Mouse (Mus musculus): Measurements from ENCODE around the gene Fbxo34. TPM values are rescaled to one million over a fixed set of nuclear protein-coding genes. Genes with fewer than 3 reads are reported as not detected.
"Not testable (repeated sequence)": the region's sequence is repeated elsewhere in the genome, so short reads cannot be mapped to it uniquely, and the experiment has no call there.

The Fbxo34 gene
- 30.0 and 32.6 TPM in 2 replicates for polyA plus RNA-seq (2015; fragmentation: Nextera tagmentation; extraction: Ambion mirVana)

- H3K27me3 ChIP-seq (ENCODE audit: control insufficient read depth, insufficient read depth, low read depth, low read length); H3K4me3 ChIP-seq (ENCODE audit: low read depth, low read length); H3K36me3 ChIP-seq (ENCODE audit: control insufficient read depth, insufficient read depth, low read length); H3K4me2 ChIP-seq (ENCODE audit: low read length); H3K9ac ChIP-seq (ENCODE audit: low read depth, low read length); H3K4me1 ChIP-seq (ENCODE audit: control insufficient read depth, insufficient read depth, low read length); H3K27ac ChIP-seq (ENCODE audit: low read length); H3K9me3 ChIP-seq (replicated peaks; ENCODE audit: control insufficient read depth, low read length, poor library complexity, severe bottlenecking); ATAC-seq: not testable (repeated sequence)
- WGBS: 89% methylated on average over 1 of the region's 5 CpGs
These were observed at the start of gene Fbxo34 for GRCm38 (mm10) chr14:47450121-47450520. TSS of gene Fbxo34 (plus strand) at chr14:47450421.

DNA sequence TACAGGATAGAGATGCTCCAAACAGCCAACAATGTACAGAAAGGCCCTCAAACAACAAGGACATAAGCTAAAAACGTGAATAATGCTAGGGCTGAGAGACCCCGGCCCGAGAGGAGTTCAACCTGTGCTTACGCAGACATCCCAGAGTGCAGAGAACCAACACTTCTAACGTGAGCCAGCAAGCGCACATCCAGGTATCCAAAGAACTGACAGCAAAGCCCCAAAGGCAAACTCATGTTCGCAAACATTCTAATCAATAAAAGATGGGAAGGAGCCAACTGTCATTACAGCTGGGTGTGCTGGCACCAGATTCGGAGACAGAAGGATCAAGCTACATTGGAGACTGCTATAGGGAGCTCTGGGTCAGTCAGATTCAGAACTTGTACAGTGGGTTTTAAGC, 47.5 kb upstream of the Fbxo34 start:
- no peaks in the 10 kb centered on the region for H3K36me3 ChIP-seq (ENCODE audit: control insufficient read depth, insufficient read depth, low read length)
- H3K27me3 ChIP-seq (ENCODE audit: control insufficient read depth, insufficient read depth, low read depth, low read length): no peaks in the 10 kb centered on the region
- no peaks in the 10 kb centered on the region for H3K9me3 ChIP-seq (replicated peaks; ENCODE audit: control insufficient read depth, low read length, poor library complexity, severe bottlenecking)
- ATAC-seq: no peak
- H3K27ac ChIP-seq (ENCODE audit: low read length): no peak overlapping the region
- H3K4me1 ChIP-seq (ENCODE audit: control insufficient read depth, insufficient read depth, low read length): no peaks in the 10 kb centered on the region
- H3K4me3 ChIP-seq (ENCODE audit: low read depth, low read length): no peak overlapping the region
- H3K4me2 ChIP-seq (ENCODE audit: low read length): no peak overlapping the region
- H3K9ac ChIP-seq (ENCODE audit: low read depth, low read length): no peak overlapping the region
- 94% methylated on average over 8 of the region's 8 CpGs for WGBS

- H3K4me1 ChIP-seq (ENCODE audit: control insufficient read depth, insufficient read depth, low read length): no peaks in the 10 kb centered on the region
- no peaks in the 10 kb centered on the region for H3K27me3 ChIP-seq (ENCODE audit: control insufficient read depth, insufficient read depth, low read depth, low read length)
- H3K4me2 ChIP-seq (ENCODE audit: low read length): no peak overlapping the region
- H3K36me3 ChIP-seq (ENCODE audit: control insufficient read depth, insufficient read depth, low read length): no peaks in the 10 kb centered on the region
- no peak overlapping the region for H3K4me3 ChIP-seq (ENCODE audit: low read depth, low read length)
- no peak overlapping the region for H3K9ac ChIP-seq (ENCODE audit: low read depth, low read length)
- no peak for ATAC-seq
- WGBS: 88% methylated on average over 9 of the region's 9 CpGs
- no peak overlapping the region for H3K27ac ChIP-seq (ENCODE audit: low read length)
- H3K9me3 ChIP-seq (replicated peaks; ENCODE audit: control insufficient read depth, low read length, poor library complexity, severe bottlenecking): no peaks in the 10 kb centered on the region
These were observed 44.2 kb upstream of the Fbxo34 start for GRCm38 (mm10) chr14:47406000-47406399.

GRCm38 (mm10) chr14:47417346-47417745, 32.9 kb upstream of the Fbxo34 start:
- H3K4me3 ChIP-seq (ENCODE audit: low read depth, low read length): peak overlapping the region; percentile 36; the same call in 1 of the 2 replicates
- no peaks in the 10 kb centered on the region for H3K9me3 ChIP-seq (replicated peaks; ENCODE audit: control insufficient read depth, low read length, poor library complexity, severe bottlenecking)
- 42% methylated on average over 3 of the region's 3 CpGs for WGBS
- H3K27me3 ChIP-seq (ENCODE audit: control insufficient read depth, insufficient read depth, low read depth, low read length): no peaks in the 10 kb centered on the region
- peaks cover 7% of the 10 kb centered on the region for H3K4me1 ChIP-seq (ENCODE audit: control insufficient read depth, insufficient read depth, low read length)
- H3K27ac ChIP-seq (ENCODE audit: low read length): no peak overlapping the region
- H3K36me3 ChIP-seq (ENCODE audit: control insufficient read depth, insufficient read depth, low read length): no peaks in the 10 kb centered on the region
- peak; percentile 15 for ATAC-seq
- H3K9ac ChIP-seq (ENCODE audit: low read depth, low read length): no peak overlapping the region
- peak overlapping the region; percentile 67 for H3K4me2 ChIP-seq (ENCODE audit: low read length)

DNA sequence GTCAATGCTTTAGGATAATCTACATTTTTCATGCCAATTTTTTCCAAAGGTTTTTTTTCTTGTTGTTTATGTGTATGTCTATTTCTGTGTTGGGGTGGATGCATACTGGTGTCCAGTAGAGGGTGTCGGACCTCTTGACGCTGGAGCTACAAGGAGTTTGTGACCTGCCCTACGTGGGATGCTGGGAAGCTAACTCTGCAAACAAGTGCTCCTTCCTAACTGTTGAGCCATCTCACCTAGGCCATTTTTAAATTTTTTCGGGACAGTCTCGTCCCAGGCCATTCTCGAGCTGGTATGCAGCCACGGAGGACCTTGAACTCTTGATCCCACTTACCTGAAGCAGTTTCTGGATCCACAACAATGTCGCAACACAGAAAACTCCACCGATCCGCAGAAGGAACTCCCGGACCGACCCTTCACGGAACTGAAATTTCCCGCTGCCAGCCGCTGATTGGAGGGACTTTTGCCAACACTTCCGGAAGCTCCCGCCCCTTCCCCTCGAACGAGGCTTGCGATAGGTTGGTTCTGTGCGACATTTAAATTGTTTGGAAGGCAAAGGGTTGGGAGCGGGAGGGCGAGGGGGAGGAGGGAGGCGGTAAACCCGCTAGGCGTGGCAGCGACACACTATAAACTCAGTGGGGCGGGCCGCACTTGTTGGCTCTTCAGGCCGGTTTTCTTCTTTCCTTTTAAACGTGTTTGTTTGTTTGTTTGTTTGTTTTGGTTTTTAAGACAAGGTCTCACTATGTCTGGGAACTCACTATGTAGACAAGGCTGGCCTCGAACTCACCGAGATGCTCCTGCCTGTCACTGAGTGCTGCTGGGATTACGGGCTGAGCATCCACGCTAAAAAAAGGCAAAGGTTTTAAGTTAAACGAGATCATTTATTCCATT, 32.2 kb upstream of the Fbxo34 start, which contains the start of gene Dlgap5:
Gene Dlgap5 (minus strand): TSS at position 633 of the 891 bp plus-strand sequence.
- Histone ChIP-seq H3K9me3 (replicated peaks; ENCODE audit: control insufficient read depth, low read length, poor library complexity, severe bottlenecking) (no peaks in the 10 kb centered on the region), H3K4me1 (ENCODE audit: control insufficient read depth, insufficient read depth, low read length) (peaks cover 7% of the 10 kb centered on the region), H3K4me2 (ENCODE audit: low read length) (peak within 1 kb of the TSS; percentile 67), H3K27me3 (ENCODE audit: control insufficient read depth, insufficient read depth, low read depth, low read length) (no peaks in the 10 kb centered on the region), H3K9ac (ENCODE audit: low read depth, low read length) (peak within 1 kb of the TSS; percentile 1; the same call in 1 of the 2 replicates), H3K4me3 (ENCODE audit: low read depth, low read length) (peak within 1 kb of the TSS; percentile 36), H3K27ac (ENCODE audit: low read length) (no peak within 1 kb of the TSS), H3K36me3 (ENCODE audit: control insufficient read depth, insufficient read depth, low read length) (no peaks in the 10 kb centered on the region)
- ATAC-seq: peak; percentile 98
- WGBS: under 1% methylated on average over 36 of the region's 36 CpGs

GRCm38 (mm10) chr14:47418666-47418991, 31.6 kb upstream of the Fbxo34 start:
- ATAC-seq: no peak
- Histone ChIP-seq H3K27me3 (ENCODE audit: control insufficient read depth, insufficient read depth, low read depth, low read length) (no peaks in the 10 kb centered on the region), H3K27ac (ENCODE audit: low read length) (no peak overlapping the region), H3K4me1 (ENCODE audit: control insufficient read depth, insufficient read depth, low read length) (peaks cover 7% of the 10 kb centered on the region), H3K9ac (ENCODE audit: low read depth, low read length) (no peak overlapping the region; the same call in 1 of the 2 replicates), H3K36me3 (ENCODE audit: control insufficient read depth, insufficient read depth, low read length) (no peaks in the 10 kb centered on the region), H3K4me2 (ENCODE audit: low read length) (peak overlapping the region; percentile 67), H3K4me3 (ENCODE audit: low read depth, low read length) (peak overlapping the region; percentile 36), H3K9me3 (replicated peaks; ENCODE audit: control insufficient read depth, low read length, poor library complexity, severe bottlenecking) (no peaks in the 10 kb centered on the region)
- 48% methylated on average over 5 of the region's 5 CpGs for WGBS

GRCm38 (mm10) chr14:47419034-47419625, 31.1 kb upstream of the Fbxo34 start:
- Histone ChIP-seq H3K9ac (ENCODE audit: low read depth, low read length) (no peak overlapping the region), H3K36me3 (ENCODE audit: control insufficient read depth, insufficient read depth, low read length) (no peaks in the 10 kb centered on the region), H3K4me2 (ENCODE audit: low read length) (no peak overlapping the region), H3K27ac (ENCODE audit: low read length) (no peak overlapping the region), H3K4me1 (ENCODE audit: control insufficient read depth, insufficient read depth, low read length) (peaks cover 7% of the 10 kb centered on the region), H3K9me3 (replicated peaks; ENCODE audit: control insufficient read depth, low read length, poor library complexity, severe bottlenecking) (no peaks in the 10 kb centered on the region), H3K27me3 (ENCODE audit: control insufficient read depth, insufficient read depth, low read depth, low read length) (no peaks in the 10 kb centered on the region), H3K4me3 (ENCODE audit: low read depth, low read length) (no peak overlapping the region)
- no peak for ATAC-seq
- 84% methylated on average over 9 of the region's 9 CpGs for WGBS

DNA sequence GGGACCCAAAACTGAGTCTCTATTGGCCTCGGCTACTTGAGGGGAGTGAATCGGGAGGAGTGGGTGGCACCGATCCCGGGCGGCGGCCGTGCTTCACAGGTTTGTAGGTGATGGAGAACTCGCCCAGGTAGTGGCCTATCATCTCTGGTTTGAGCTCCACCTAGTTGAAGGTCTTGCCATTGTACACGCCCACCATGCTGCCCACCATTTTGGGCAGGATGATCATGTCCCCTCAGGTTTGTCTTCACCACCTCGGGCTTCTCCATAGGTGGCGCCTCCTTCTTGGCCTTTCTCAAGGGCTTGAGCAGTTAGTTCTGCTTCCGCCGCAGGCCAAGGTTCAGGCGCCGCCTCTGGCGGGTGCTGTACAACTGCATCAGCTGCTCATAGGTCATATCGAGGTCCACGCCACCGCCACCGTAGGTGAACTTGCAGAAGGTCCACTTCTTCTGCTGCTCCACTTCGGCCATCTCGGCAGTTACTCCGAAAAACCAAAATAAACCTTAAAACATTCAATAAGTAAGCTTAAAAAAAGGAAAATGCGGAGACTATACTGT, 30.4 kb upstream of the Fbxo34 start:
- H3K27ac ChIP-seq (ENCODE audit: low read length): no peak overlapping the region
- no peaks in the 10 kb centered on the region for H3K9me3 ChIP-seq (replicated peaks; ENCODE audit: control insufficient read depth, low read length, poor library complexity, severe bottlenecking)
- no peak overlapping the region for H3K4me2 ChIP-seq (ENCODE audit: low read length)
- no peaks in the 10 kb centered on the region for H3K27me3 ChIP-seq (ENCODE audit: control insufficient read depth, insufficient read depth, low read depth, low read length)
- ATAC-seq: no peak
- no peaks in the 10 kb centered on the region for H3K36me3 ChIP-seq (ENCODE audit: control insufficient read depth, insufficient read depth, low read length)
- peaks cover 7% of the 10 kb centered on the region for H3K4me1 ChIP-seq (ENCODE audit: control insufficient read depth, insufficient read depth, low read length)
- 91% methylated on average over 24 of the region's 24 CpGs for WGBS
- H3K9ac ChIP-seq (ENCODE audit: low read depth, low read length): no peak overlapping the region
- no peak overlapping the region for H3K4me3 ChIP-seq (ENCODE audit: low read depth, low read length)

GRCm38 (mm10) chr14:47421606-47422005, 28.6 kb upstream of the Fbxo34 start:
- H3K4me3 ChIP-seq (ENCODE audit: low read depth, low read length): no peak overlapping the region
- 47% methylated on average over 2 of the region's 2 CpGs for WGBS
- no peak overlapping the region for H3K4me2 ChIP-seq (ENCODE audit: low read length)
- no peak overlapping the region for H3K9ac ChIP-seq (ENCODE audit: low read depth, low read length)
- H3K27ac ChIP-seq (ENCODE audit: low read length): no peak overlapping the region
- H3K4me1 ChIP-seq (ENCODE audit: control insufficient read depth, insufficient read depth, low read length): peaks cover 7% of the 10 kb centered on the region
- ATAC-seq: no peak
- no peaks in the 10 kb centered on the region for H3K36me3 ChIP-seq (ENCODE audit: control insufficient read depth, insufficient read depth, low read length)
- no peaks in the 10 kb centered on the region for H3K27me3 ChIP-seq (ENCODE audit: control insufficient read depth, insufficient read depth, low read depth, low read length)
- H3K9me3 ChIP-seq (replicated peaks; ENCODE audit: control insufficient read depth, low read length, poor library complexity, severe bottlenecking): no peaks in the 10 kb centered on the region
